Mouse (Mus musculus) right cerebral cortex, adult 2 months (tissue): Measurements from ENCODE around the gene Sept11.

ENCODE experiments used
- DNase-seq, 2 experiments: peaks; one replicate each; pipeline ENCODE4 v3.0.0; 2021 to 2022; ENCODE audit warnings: low spot score in 2 of 2

The Sept11 gene

GRCm38 (mm10) chr5:93167919-93168516 lies 74.8 kb downstream of the Sept11 start:
- DNase-seq: no peak

GRCm38 (mm10) chr5:93168654-93169053 lies 75.4 kb downstream of the Sept11 start:
- DNase-seq: no peak

- no peak for DNase-seq
These were observed 78.2 kb downstream of the Sept11 start for GRCm38 (mm10) chr5:93171420-93171819.

GRCm38 (mm10) chr5:93172536-93172935 lies 79.3 kb downstream of the Sept11 start:
- no peak for DNase-seq

- no peak for DNase-seq
These were observed 81.4 kb downstream of the Sept11 start for GRCm38 (mm10) chr5:93174675-93175074.

- peak in 1 of 2 experiments; percentile 41 for DNase-seq
These were observed 85.4 kb downstream of the Sept11 start for GRCm38 (mm10) chr5:93178616-93179015.

GRCm38 (mm10) chr5:93180252-93180651 lies 87.0 kb downstream of the Sept11 start:
- no peak for DNase-seq

GRCm38 (mm10) chr5:93183311-93183710 lies 90.1 kb downstream of the Sept11 start:
- DNase-seq: no peak

- no peak for DNase-seq
These were observed 91.3 kb downstream of the Sept11 start for GRCm38 (mm10) chr5:93184548-93184947.

- no peak for DNase-seq
These were observed 96.4 kb downstream of the Sept11 start for GRCm38 (mm10) chr5:93189607-93190006.

GRCm38 (mm10) chr5:93190428-93190827 lies 97.2 kb downstream of the Sept11 start:
- DNase-seq: no peak

GRCm38 (mm10) chr5:93198232-93198631 lies 105.0 kb downstream of the Sept11 start:
- no peak for DNase-seq

GRCm38 (mm10) chr5:93201181-93201580 lies 107.9 kb downstream of the Sept11 start:
- no peak for DNase-seq

GRCm38 (mm10) chr5:93205371-93206108 lies 112.3 kb downstream of the Sept11 start:
- DNase-seq: peak; percentile 41 to 51

GRCm38 (mm10) chr5:93206109-93207005 lies 113.1 kb downstream of the Sept11 start, which contains the start of the genes Ccni and 2010109A12Rik:
Gene Ccni, minus strand, starts transcription at chr5:93206495.
Gene 2010109A12Rik, plus strand, starts transcription at chr5:93206518.
- peak; percentile 94 to 96 for DNase-seq

GRCm38 (mm10) chr5:93207006-93207348 lies 113.7 kb downstream of the Sept11 start:
- DNase-seq: no peak

GRCm38 (mm10) chr5:93207555-93207954 lies 114.3 kb downstream of the Sept11 start:
- DNase-seq: no peak

- no peak for DNase-seq
These were observed 125.1 kb downstream of the Sept11 start for GRCm38 (mm10) chr5:93218375-93218774.

- DNase-seq: no peak
These were observed 128.4 kb downstream of the Sept11 start for GRCm38 (mm10) chr5:93221661-93222060.

- no peak for DNase-seq
These were observed 131.3 kb downstream of the Sept11 start for GRCm38 (mm10) chr5:93224549-93224948.
